Mouse (Mus musculus): ENCODE measurements around the gene Sgta. TPM values are rescaled to one million over a fixed set of nuclear protein-coding genes. Genes with fewer than 3 reads are reported as not detected.

Gene Sgta
- total RNA-seq, 2 experiments from 2014 or later, result 171 to 173 TPM

- DNase-seq (ENCODE audit: extremely low spot score in 1 of 2, low spot score in 2 of 2), result no peak
- intact Hi-C loops (cut with DNase I), result no loop called here
- H3K4me3 ChIP-seq, result peak within 1 kb of the TSS; percentile 57
- peak within 1 kb of the TSS; percentile 92 for H3K27ac ChIP-seq
- no peak; the same call in none of the 2 replicates for TF ChIP-seq CTCF (IDR thresholded peaks at IDR 0.05)
These were observed 34.2 kb downstream of the Sgta start, which contains the start of gene Diras1 for GRCm38 (mm10) chr10:81025639-81026275. Gene Diras1 (minus strand): TSS chr10:81025662.

GRCm38 (mm10) chr10:81025047-81025621 is 34.8 kb downstream of the Sgta start:
- peak in 1 of 2 experiments; percentile 45 for DNase-seq (ENCODE audit: extremely low spot score in 1 of 2, low spot score in 2 of 2)
- peak overlapping the region; percentile 92 for H3K27ac ChIP-seq
- no peak for TF ChIP-seq CTCF (IDR thresholded peaks at IDR 0.05)
- H3K4me3 ChIP-seq, result peak overlapping the region; percentile 57
- intact Hi-C loops (cut with DNase I), result no loop called here

GRCm38 (mm10) chr10:81024346-81024937 is 35.5 kb downstream of the Sgta start:
- Histone ChIP-seq H3K27ac (peak overlapping the region; percentile 92), H3K4me3 (peak overlapping the region; percentile 57)
- TF ChIP-seq CTCF (IDR thresholded peaks at IDR 0.05), result no peak
- intact Hi-C loops (cut with DNase I), result no loop called here
- no peak for DNase-seq (ENCODE audit: extremely low spot score in 1 of 2, low spot score in 2 of 2)

DNA sequence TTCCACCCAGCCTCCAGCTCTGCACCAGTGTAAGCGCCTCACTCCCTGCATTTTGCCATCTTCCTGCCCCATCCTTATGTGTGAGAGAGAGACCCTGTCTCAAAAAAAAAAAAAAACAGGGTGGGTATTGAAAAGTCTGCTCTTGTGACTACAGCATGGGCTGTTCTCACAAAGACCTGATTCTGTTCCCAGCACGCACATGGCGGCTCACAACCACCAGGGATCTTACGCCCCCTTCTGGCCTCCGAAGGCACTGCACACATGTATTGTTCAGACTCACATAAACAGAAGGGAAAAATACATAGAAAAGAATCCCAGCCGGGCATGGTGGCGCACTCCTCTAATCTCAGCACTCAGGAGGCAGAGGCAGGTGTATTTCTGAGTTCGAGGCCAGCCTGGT is 37.2 kb downstream of the Sgta start:
- Histone ChIP-seq H3K4me3 (no peak overlapping the region), H3K27ac (peak overlapping the region; percentile 55; the same call in 1 of the 2 replicates)
- DNase-seq (ENCODE audit: extremely low spot score in 1 of 2, low spot score in 2 of 2), result no peak
- intact Hi-C loops (cut with DNase I), result no loop called here
- peak; percentile 43 for TF ChIP-seq CTCF (IDR thresholded peaks at IDR 0.05)

DNA sequence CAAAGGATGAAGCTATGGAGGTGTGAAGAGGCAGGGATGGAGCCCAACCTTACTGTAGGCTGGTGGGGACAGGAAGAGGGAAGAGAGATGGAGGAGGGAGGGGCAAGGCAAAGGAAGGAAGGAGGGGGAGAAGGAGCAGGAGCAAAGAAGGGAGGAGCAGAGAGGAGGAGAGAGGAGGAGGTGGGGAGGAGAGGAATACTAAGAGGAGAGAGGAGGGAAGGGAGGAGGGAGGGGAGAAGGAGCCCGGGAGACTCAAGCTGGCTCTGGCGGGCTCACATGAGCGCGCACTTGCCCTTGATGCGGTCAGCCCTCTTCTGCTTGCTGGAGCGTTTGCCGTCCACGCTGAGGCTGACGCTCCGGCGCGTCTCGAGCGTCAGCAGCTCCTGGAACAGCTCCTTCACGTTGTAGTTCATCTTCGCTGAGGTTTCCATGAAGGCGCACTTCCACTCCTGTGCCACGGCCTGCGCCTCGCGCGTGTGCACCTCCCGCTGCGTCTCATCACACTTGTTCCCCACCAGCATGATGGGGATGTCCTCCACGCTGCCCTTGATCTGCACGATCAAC is 38.4 kb downstream of the Sgta start:
- no peak for TF ChIP-seq CTCF (IDR thresholded peaks at IDR 0.05)
- H3K4me3 ChIP-seq, result peak overlapping the region; percentile 17; the same call in 1 of the 2 replicates
- peak overlapping the region; percentile 55 for H3K27ac ChIP-seq
- DNase-seq (ENCODE audit: extremely low spot score in 1 of 2, low spot score in 2 of 2), result no peak
- intact Hi-C loops (cut with DNase I), result no loop called here

DNA sequence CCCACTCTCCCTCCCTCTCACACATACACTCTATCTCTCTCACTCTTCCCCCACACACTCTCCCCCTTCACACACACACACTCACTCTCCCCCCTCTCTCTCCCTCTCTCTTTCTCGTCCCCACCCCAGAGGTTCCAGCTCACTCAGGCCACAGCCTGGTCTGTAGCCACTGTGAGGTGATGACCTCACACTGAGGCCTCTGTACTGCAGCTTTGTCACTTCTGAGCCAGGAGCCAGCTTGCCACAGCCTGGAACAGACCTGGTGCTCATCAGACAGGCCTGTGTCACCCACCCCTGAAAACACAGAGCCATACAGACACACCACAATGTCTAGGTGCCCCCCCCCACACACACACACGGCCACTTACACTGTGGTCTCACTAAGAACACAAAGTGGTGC is 39.8 kb downstream of the Sgta start:
- no peak for TF ChIP-seq CTCF (IDR thresholded peaks at IDR 0.05)
- no peak for DNase-seq (ENCODE audit: extremely low spot score in 1 of 2, low spot score in 2 of 2)
- intact Hi-C loops (cut with DNase I), result no loop called here
- no peak overlapping the region for H3K27ac ChIP-seq
- H3K4me3 ChIP-seq, result no peak overlapping the region

DNA sequence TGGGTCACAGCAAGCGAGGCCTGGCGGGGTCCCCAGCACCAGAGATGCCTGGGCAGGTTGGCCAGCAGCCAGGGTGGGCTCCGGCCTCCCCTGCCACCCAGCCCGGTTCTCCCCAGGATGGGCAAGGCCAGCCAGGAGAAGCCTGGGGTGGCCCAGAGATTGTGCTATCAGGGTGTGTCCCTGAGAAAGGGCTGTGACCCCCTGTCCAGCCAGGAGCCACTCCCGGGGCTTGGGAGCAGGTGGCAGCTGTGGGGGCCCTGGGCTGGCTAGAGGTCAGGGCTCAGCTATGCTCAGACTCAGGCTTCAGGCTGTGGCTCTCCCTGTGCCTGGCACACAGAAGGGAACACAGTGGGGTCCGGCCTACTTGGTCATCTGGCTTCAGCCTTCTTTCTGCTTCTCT is 40.3 kb downstream of the Sgta start:
- Histone ChIP-seq H3K27ac (peak overlapping the region; percentile 34; the same call in 1 of the 2 replicates), H3K4me3 (no peak overlapping the region)
- no peak for DNase-seq (ENCODE audit: extremely low spot score in 1 of 2, low spot score in 2 of 2)
- TF ChIP-seq CTCF (IDR thresholded peaks at IDR 0.05), result no peak
- intact Hi-C loops (cut with DNase I), result no loop called here

DNA sequence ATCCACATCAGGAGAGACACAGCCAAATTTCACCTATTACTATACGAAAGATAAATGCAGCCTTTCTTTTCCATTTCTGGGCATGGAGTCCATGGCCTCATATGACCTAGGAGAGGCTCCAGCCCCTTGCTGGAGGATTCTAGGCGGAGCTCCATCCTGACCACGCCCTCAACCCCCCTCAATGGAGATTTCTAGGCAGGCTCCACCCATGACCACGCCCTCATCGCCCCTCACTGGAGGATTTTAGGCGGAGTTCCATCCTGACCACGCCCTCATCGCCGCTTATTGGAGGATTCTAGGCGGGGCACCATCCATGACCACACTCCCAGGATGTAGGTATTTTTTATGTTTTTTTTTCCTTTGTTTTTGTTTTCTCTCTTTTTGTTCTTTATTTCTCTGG is 41.7 kb downstream of the Sgta start:
- Histone ChIP-seq H3K4me3 (no peak overlapping the region), H3K27ac (no peak overlapping the region)
- intact Hi-C loops (cut with DNase I), result no loop called here
- no peak for TF ChIP-seq CTCF (IDR thresholded peaks at IDR 0.05)
- DNase-seq (ENCODE audit: extremely low spot score in 1 of 2, low spot score in 2 of 2), result no peak

DNA sequence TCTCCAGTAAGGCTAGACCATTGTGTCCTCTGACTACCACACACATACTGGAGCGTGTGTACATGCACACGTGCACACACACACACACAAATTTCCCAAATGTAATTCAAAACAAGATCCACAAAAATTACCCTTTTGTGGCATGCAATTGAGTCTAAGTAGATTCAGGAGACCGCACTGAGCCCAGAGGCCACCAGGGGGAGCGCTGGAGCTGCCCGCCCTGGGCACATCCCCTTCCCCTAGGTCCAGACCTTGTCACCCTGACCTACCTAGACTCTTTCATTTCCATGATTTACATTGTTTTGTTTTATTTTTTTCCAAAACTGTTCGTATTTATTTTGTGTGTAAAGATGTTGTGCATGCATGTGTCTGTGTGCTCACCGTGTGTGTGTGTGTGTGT is 43.3 kb downstream of the Sgta start:
- Histone ChIP-seq H3K27ac (no peak overlapping the region), H3K4me3 (no peak overlapping the region)
- DNase-seq (ENCODE audit: extremely low spot score in 1 of 2, low spot score in 2 of 2), result peak in 1 of 2 experiments; percentile 65
- peak; percentile 95 for TF ChIP-seq CTCF (IDR thresholded peaks at IDR 0.05)
- intact Hi-C loops (cut with DNase I), result no loop called here

- no peak for DNase-seq (ENCODE audit: extremely low spot score in 1 of 2, low spot score in 2 of 2)
- intact Hi-C loops (cut with DNase I), result no loop called here
- TF ChIP-seq CTCF (IDR thresholded peaks at IDR 0.05), result no peak
These were observed 44.3 kb downstream of the Sgta start for GRCm38 (mm10) chr10:81015666-81016065.

GRCm38 (mm10) chr10:81014393-81015384 is 45.3 kb downstream of the Sgta start, which contains the start of gene Gng7:
Gene Gng7 (minus strand): TSS chr10:81014945.
- TF ChIP-seq CTCF (IDR thresholded peaks at IDR 0.05), result no peak
- intact Hi-C loops (cut with DNase I), result no loop called here
- Histone ChIP-seq H3K4me3 (peak within 1 kb of the TSS; percentile 40), H3K27ac (0 out of 2 replicates have a peak within 1 kb of the TSS, but pooled peaks have one; percentile 28)
- peak; percentile 93 to 98 for DNase-seq (ENCODE audit: extremely low spot score in 1 of 2, low spot score in 2 of 2)

More at GRCm38 (mm10) chr10:81015666-81016065, 44.3 kb downstream of the Sgta start:
- no peak overlapping the region for H3K4me3 ChIP-seq
- no peak overlapping the region for H3K27ac ChIP-seq
